Mouse (Mus musculus) spleen, adult 2 months (tissue): ENCODE measurements around the gene Gm29666. TPM values are rescaled to one million over a fixed set of nuclear protein-coding genes. Genes with fewer than 3 reads are reported as not detected.
"Not testable (repeated sequence)": the region's sequence is repeated elsewhere in the genome, so short reads cannot be mapped to it uniquely, and the experiment has no call there.

Experiments used
- DNase-seq, 2 experiments: peaks; one replicate each; pipeline versions ENCODE4 v3.0.0 to v3.0.0-alpha.2; 2012 to 2021; ENCODE audit warnings: low spot score in 2 of 2, low read depth in 1 of 2
- H3K27ac ChIP-seq: fragments of 200-500 bp; 2 replicates; pipeline ENCODE4 v1.5.1; 2012; ENCODE audit warnings: low read length, inconsistent platforms; ENCODE audit not compliant: insufficient read depth
- H3K27me3 ChIP-seq: fragments of 200-500 bp; 2 replicates; pipeline ENCODE4 v1.6.1; 2012; ENCODE audit warnings: mild to moderate bottlenecking, moderate library complexity, low read length, inconsistent platforms; ENCODE audit not compliant: control insufficient read depth, insufficient read depth
- H3K36me3 ChIP-seq: fragments of 200-500 bp; 2 replicates; pipeline ENCODE4 v1.6.1; 2012; ENCODE audit warnings: mild to moderate bottlenecking, low read length, inconsistent platforms; ENCODE audit not compliant: control insufficient read depth, insufficient read depth
- H3K4me1 ChIP-seq: fragments of 200-500 bp; 2 replicates; pipeline ENCODE4 v1.6.1; 2011; ENCODE audit warnings: inconsistent platforms; ENCODE audit not compliant: control insufficient read depth, insufficient read depth, insufficient read length
- H3K4me3 ChIP-seq: fragments of 200-500 bp; 2 replicates; pipeline ENCODE4 v1.5.1; 2011; ENCODE audit warnings: mild to moderate bottlenecking, inconsistent platforms; ENCODE audit not compliant: insufficient read depth, insufficient read length; ENCODE audit errors: extremely low read depth
- CTCF ChIP-seq: fragments of 200-500 bp; IDR thresholded peaks from 2 replicates; pipeline ENCODE4 v1.5.1; 2011; ENCODE audit warnings: mild to moderate bottlenecking, inconsistent platforms; ENCODE audit not compliant: insufficient read depth, insufficient read length, insufficient replicate concordance; ENCODE audit errors: extremely low read depth
- POLR2A ChIP-seq: fragments of 200-500 bp; IDR thresholded peaks from 2 replicates; pipeline ENCODE4 v1.6.1; 2011; ENCODE audit warnings: low read depth, low read length, inconsistent platforms
- WGBS: fragments of 180-500 bp; shearing (Covaris S2); methylation state at CpG from one replicate; pipeline ENCODE4 v1.1.7; 2018; 5-methylcytosine and 5-hydroxymethylcytosine counted together
- polyA plus RNA-seq: library from polyadenylated mRNA; depleted of rRNA; stranded (reverse); fragments of >200 nt; gene quantifications from 2 replicates; pipeline ENCODE4 v1.2.3, GENCODE M21; 2012

The Gm29666 gene
- polyA plus RNA-seq, 1 experiment: 0.21 TPM

GRCm38 (mm10) chr15:84913201-84913600, 6.6 kb downstream of the Gm29666 start:
- Histone ChIP-seq H3K4me3 (no peak overlapping the region), H3K27ac (no peak overlapping the region), H3K36me3 (no peaks in the 10 kb centered on the region), H3K4me1 (no peaks in the 10 kb centered on the region), H3K27me3 (no peaks in the 10 kb centered on the region)
- WGBS: 94% methylated on average over 3 of the region's 3 CpGs
- DNase-seq: no peak
- TF ChIP-seq POLR2A: no peak
- no peak for TF ChIP-seq CTCF

- no peak for DNase-seq
- no peak overlapping the region for H3K4me3 ChIP-seq
- H3K4me1 ChIP-seq: no peaks in the 10 kb centered on the region
- TF ChIP-seq CTCF: no peak
- no peak for TF ChIP-seq POLR2A
- no peaks in the 10 kb centered on the region for H3K27me3 ChIP-seq
- H3K36me3 ChIP-seq: no peaks in the 10 kb centered on the region
- 77% methylated on average over 7 of the region's 7 CpGs for WGBS
- H3K27ac ChIP-seq: no peak overlapping the region
Observed at GRCm38 (mm10) chr15:84903843-84904385, 15.9 kb downstream of the Gm29666 start.

- H3K27ac ChIP-seq: no peak overlapping the region
- peaks cover 9% of the 10 kb centered on the region; the same call in 1 of the 2 replicates for H3K4me1 ChIP-seq
- no peak overlapping the region for H3K4me3 ChIP-seq
- no peaks in the 10 kb centered on the region for H3K27me3 ChIP-seq
- TF ChIP-seq POLR2A (no peak), CTCF (no peak)
- DNase-seq: no peak
- H3K36me3 ChIP-seq: no peaks in the 10 kb centered on the region
- WGBS: 45% methylated on average over 7 of the region's 7 CpGs
Observed at GRCm38 (mm10) chr15:84898077-84898476, 21.8 kb downstream of the Gm29666 start.

GRCm38 (mm10) chr15:84896664-84897063, 23.2 kb downstream of the Gm29666 start:
- peaks cover 9% of the 10 kb centered on the region; the same call in 1 of the 2 replicates for H3K4me1 ChIP-seq
- no peak for DNase-seq
- H3K27me3 ChIP-seq: no peaks in the 10 kb centered on the region
- H3K36me3 ChIP-seq: no peaks in the 10 kb centered on the region
- no peak overlapping the region for H3K4me3 ChIP-seq
- H3K27ac ChIP-seq: peak overlapping the region; percentile 2; the same call in 1 of the 2 replicates
- no peak for TF ChIP-seq CTCF
- TF ChIP-seq POLR2A: no peak
- 12% methylated on average over 1 of the region's 1 CpGs for WGBS

- DNase-seq, H3K4me3 ChIP-seq, H3K4me1 ChIP-seq, H3K27me3 ChIP-seq, H3K36me3 ChIP-seq: not testable (repeated sequence)
- peak overlapping the region; percentile 2; the same call in 1 of the 2 replicates for H3K27ac ChIP-seq
- WGBS: 53% methylated on average over 10 of the region's 10 CpGs
Observed at GRCm38 (mm10) chr15:84896216-84896615, 23.6 kb downstream of the Gm29666 start.

- DNase-seq: peak in 1 of 2 experiments; percentile 25
- TF ChIP-seq POLR2A (no peak), CTCF (peak; percentile 62; the same call in 1 of the 2 replicates)
- 1% methylated on average over 3 of the region's 3 CpGs for WGBS
- H3K36me3 ChIP-seq: no peaks in the 10 kb centered on the region
- 0 out of 2 replicates have a peak, but pooled peaks cover 4% of the 10 kb centered on the region for H3K4me1 ChIP-seq
- no peaks in the 10 kb centered on the region for H3K27me3 ChIP-seq
- H3K4me3 ChIP-seq: no peak overlapping the region
- no peak overlapping the region for H3K27ac ChIP-seq
Observed at GRCm38 (mm10) chr15:84891658-84892057, 28.2 kb downstream of the Gm29666 start.

- TF ChIP-seq CTCF: no peak
- TF ChIP-seq POLR2A: no peak
- Histone ChIP-seq H3K4me1 (0 out of 2 replicates have a peak, but pooled peaks cover 2% of the 10 kb centered on the region), H3K36me3 (no peaks in the 10 kb centered on the region), H3K27me3 (no peaks in the 10 kb centered on the region), H3K27ac (no peak overlapping the region), H3K4me3 (no peak overlapping the region)
- WGBS: 60% methylated on average over 3 of the region's 3 CpGs
- DNase-seq: no peak
Observed at GRCm38 (mm10) chr15:84891246-84891645, 28.6 kb downstream of the Gm29666 start.
